Mouse (Mus musculus) CH12.LX (cell line): ENCODE data around the gene Yars.

ENCODE experiments used
- CTCF ChIP-seq, 2 experiments: IDR thresholded peaks in 1 of 2; conservative IDR thresholded peaks in 1 of 2; 2 replicates each; pipeline ENCODE4 v1.5.1; 2011 to 2012; ENCODE audit warnings: low read depth in 2 of 2, low read length in 2 of 2, improper control_type of control experiment in 1 of 2, inconsistent platforms in 1 of 2, mild to moderate bottlenecking in 1 of 2, moderate library complexity in 1 of 2
- EP300 ChIP-seq: IDR thresholded peaks from 2 replicates; pipeline ENCODE4 v1.6.1; 2011; ENCODE audit warnings: low read length, improper control_type of control experiment
- MXI1 ChIP-seq: IDR thresholded peaks from 2 replicates; pipeline ENCODE4 v1.6.1; 2011; ENCODE audit warnings: mild to moderate bottlenecking, low read depth, low read length, improper control_type of control experiment
- NRF1 ChIP-seq: IDR thresholded peaks from 2 replicates; pipeline ENCODE4 v1.6.1; 2014; ENCODE audit warnings: low read depth, mild to moderate bottlenecking, inconsistent platforms, low read length, improper control_type of control experiment, moderate library complexity
- POLR2A ChIP-seq: IDR thresholded peaks from 2 replicates; pipeline ENCODE4 v1.6.1; 2011; ENCODE audit warnings: low read depth, mild to moderate bottlenecking, improper control_type of control experiment, low read length
- SIN3A ChIP-seq: IDR thresholded peaks from 2 replicates; pipeline ENCODE4 v1.6.1; 2012; ENCODE audit warnings: low read length, improper control_type of control experiment, inconsistent platforms

DNA sequence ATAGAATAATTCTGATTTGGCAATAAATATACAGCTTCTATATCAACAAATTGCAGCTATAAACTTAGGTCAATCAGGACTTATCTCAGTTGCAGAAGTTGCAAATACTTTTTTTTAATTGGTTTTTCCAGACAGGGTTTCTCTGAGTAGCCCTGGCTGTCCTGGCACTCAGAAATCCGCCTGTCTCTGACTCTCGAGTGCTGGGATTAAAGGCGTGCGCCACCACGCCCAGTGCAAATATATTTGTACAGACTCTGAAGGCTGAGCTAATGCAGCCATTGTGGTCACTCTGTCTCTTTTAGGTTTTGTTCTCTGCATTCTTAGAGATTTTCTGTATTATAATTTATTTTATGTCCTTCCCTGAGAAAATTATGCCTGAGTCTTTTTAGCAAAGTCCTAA is 32.0 kb upstream of the Yars start:
- no peak for TF ChIP-seq POLR2A
- no peak for TF ChIP-seq MXI1
- no peak for TF ChIP-seq SIN3A
- TF ChIP-seq EP300: no peak
- TF ChIP-seq NRF1: no peak
- no peak for TF ChIP-seq CTCF (conservative IDR thresholded peaks at IDR 0.05 in 1 of 2, IDR thresholded peaks at IDR 0.05 in 1 of 2; ENCODE audit: low read depth in 2 of 2, low read length in 2 of 2)
